Mouse (Mus musculus): Measurements from ENCODE around the gene Sec62. TPM values are rescaled to one million over a fixed set of nuclear protein-coding genes. Genes with fewer than 3 reads are reported as not detected.
"Not testable (repeated sequence)": the region's sequence is repeated elsewhere in the genome, so short reads cannot be mapped to it uniquely, and the experiment has no call there.

The Sec62 gene
- polyA plus RNA-seq, 1 experiment = 12.9 TPM

DNA sequence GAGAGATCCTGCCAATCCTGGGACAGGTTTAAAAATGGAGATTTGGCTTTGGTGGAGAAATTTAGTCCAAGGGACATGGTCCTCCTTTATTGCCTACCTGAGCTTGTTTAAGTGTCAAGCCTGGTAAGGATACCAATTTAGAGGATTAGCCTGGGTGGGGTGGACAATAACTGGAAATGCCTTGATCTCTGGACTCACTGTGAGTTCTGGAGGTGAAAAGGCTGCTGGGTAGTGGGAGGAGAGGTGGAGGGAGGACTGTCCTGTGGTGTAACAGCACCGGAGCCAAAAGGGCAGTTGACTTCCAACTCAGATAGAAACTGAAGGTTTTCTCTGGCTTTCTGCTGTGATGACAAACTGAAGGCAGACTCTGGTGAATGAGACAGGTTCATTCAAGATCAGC, 54.7 kb downstream of the Sec62 start:
- TF ChIP-seq CTCF (IDR thresholded peaks at IDR 0.05; ENCODE audit: borderline replicate concordance, control insufficient read depth, extremely low read depth, insufficient read depth, low read length, poor library complexity) (no peak), POLR2A (IDR thresholded peaks at IDR 0.05; ENCODE audit: control insufficient read depth, extremely low read depth, insufficient read depth, low read length, poor library complexity) (no peak)
- Histone ChIP-seq H3K27me3 (ENCODE audit: control insufficient read depth, insufficient read depth, low read length) (no peaks in the 10 kb centered on the region), H3K4me1 (replicated peaks; ENCODE audit: control insufficient read depth, insufficient read depth, low read length) (no peaks in the 10 kb centered on the region), H3K36me3 (ENCODE audit: control insufficient read depth, insufficient read depth, low read length) (no peaks in the 10 kb centered on the region), H3K27ac (ENCODE audit: control insufficient read depth, insufficient read depth, low read length) (no peak overlapping the region), H3K4me3 (ENCODE audit: control insufficient read depth, insufficient read depth, low read length) (no peak overlapping the region)
- 86% methylated on average over 1 of the region's 1 CpGs for WGBS
- DNase-seq = no peak

DNA sequence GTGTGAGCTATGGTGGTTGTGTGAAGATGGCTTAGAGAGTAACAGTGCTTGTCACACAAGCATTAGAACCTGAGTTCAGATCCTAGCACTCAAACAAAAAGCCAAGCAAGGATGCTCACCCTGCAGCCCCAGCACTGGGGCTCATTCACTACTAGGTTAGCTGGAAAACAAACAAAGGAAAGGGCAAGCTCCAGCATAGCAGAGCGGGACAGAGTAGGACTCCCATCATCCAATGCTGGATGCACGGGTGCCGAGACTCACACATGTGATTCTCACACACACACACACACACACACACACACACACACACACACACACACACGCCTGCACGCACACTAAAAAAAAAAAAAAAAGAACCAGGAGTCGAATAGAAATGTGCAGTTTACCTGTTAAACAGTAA, 58.7 kb downstream of the Sec62 start:
- Histone ChIP-seq H3K36me3 (ENCODE audit: control insufficient read depth, insufficient read depth, low read length) (no peaks in the 10 kb centered on the region), H3K27ac (ENCODE audit: control insufficient read depth, insufficient read depth, low read length) (no peak overlapping the region), H3K4me1 (replicated peaks; ENCODE audit: control insufficient read depth, insufficient read depth, low read length) (peaks cover 3% of the 10 kb centered on the region; the same call in 1 of the 2 replicates), H3K4me3 (ENCODE audit: control insufficient read depth, insufficient read depth, low read length) (no peak overlapping the region), H3K27me3 (ENCODE audit: control insufficient read depth, insufficient read depth, low read length) (no peaks in the 10 kb centered on the region)
- 85% methylated on average over 6 of the region's 6 CpGs for WGBS
- DNase-seq = no peak
- no peak for TF ChIP-seq CTCF (IDR thresholded peaks at IDR 0.05; ENCODE audit: borderline replicate concordance, control insufficient read depth, extremely low read depth, insufficient read depth, low read length, poor library complexity)
- no peak for TF ChIP-seq POLR2A (IDR thresholded peaks at IDR 0.05; ENCODE audit: control insufficient read depth, extremely low read depth, insufficient read depth, low read length, poor library complexity)

DNA sequence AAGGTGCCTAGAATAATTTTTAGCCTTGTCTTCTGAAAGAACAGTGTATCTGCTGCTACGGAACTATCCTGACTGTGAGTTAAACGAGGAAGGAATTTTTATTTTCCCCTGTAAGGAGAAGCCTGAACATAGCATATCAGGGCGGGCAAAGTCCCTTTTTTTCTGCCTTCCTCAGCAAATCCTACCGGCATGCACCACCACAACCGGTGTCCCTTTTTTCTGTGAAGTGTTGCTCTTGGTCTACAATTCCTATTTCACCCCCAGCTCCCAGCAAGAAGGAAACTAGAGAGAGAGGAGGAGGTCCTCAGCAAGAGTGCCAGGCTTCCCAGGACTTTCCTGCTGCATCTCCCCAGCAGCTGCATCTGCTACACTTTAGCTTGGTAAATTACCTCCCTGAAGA, 60.9 kb downstream of the Sec62 start:
- no peak for DNase-seq
- no peak overlapping the region for H3K4me3 ChIP-seq (ENCODE audit: control insufficient read depth, insufficient read depth, low read length)
- H3K36me3 ChIP-seq (ENCODE audit: control insufficient read depth, insufficient read depth, low read length) = no peaks in the 10 kb centered on the region

DNA sequence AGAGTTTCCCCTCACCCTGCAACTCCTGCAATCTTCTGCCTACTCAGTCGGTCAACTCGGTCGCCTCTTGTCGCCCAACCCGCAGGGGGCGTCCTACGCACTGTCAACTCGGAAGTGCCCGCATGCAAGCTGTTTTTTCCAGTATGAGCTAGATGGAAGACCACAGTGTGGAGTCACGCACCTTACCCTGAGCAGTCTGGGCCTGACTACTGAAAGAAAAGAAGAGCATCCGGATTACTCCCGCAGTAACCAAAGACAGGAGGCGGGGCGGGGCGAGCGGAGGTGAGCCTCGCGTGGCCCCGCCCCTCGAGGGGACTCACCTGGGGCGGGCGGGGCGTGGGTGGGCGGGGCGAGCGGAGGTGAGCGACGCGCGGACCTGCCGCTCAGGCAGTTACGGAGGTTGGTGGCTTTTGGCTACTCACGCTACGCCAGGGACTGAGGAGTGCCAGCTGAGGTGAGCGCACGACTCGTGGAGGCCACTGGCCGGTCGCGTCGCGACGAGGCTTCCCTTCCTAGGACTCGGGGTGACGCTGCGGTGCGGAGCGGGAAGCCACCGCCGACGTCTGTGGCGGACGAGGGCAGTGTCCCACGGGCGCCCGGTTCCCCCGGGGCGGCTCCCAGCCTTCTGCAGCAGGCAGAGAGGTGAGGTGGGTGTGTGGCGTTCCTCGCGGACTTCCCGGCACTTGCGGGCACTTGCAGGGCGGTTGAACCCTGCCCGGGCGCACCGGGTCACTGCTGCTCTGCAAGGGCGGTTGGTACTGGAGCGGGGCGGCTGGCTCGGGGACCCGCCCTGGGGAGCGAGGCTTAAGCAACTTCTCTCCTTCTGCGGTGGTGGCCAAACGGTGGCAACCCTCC, 63.2 kb downstream of the Sec62 start, which contains the start of gene Gpr160:
TSS of gene Gpr160 (plus strand) at position 347 of the 855 bp plus-strand sequence.
- peak; percentile 76 for DNase-seq
- Histone ChIP-seq H3K27ac (ENCODE audit: control insufficient read depth, insufficient read depth, low read length) (no peak within 1 kb of the TSS), H3K4me3 (ENCODE audit: control insufficient read depth, insufficient read depth, low read length) (peak within 1 kb of the TSS; percentile 41), H3K36me3 (ENCODE audit: control insufficient read depth, insufficient read depth, low read length) (no peaks in the 10 kb centered on the region), H3K27me3 (ENCODE audit: control insufficient read depth, insufficient read depth, low read length) (no peaks in the 10 kb centered on the region), H3K4me1 (replicated peaks; ENCODE audit: control insufficient read depth, insufficient read depth, low read length) (peaks cover 3% of the 10 kb centered on the region; the same call in 1 of the 2 replicates)
- 1% methylated on average over 75 of the region's 75 CpGs for WGBS
- TF ChIP-seq CTCF (IDR thresholded peaks at IDR 0.05; ENCODE audit: borderline replicate concordance, control insufficient read depth, extremely low read depth, insufficient read depth, low read length, poor library complexity) (peak; percentile 71; the same call in 1 of the 2 replicates), POLR2A (IDR thresholded peaks at IDR 0.05; ENCODE audit: control insufficient read depth, extremely low read depth, insufficient read depth, low read length, poor library complexity) (no peak)

More for the DNA sequence above, 60.9 kb downstream of the Sec62 start:
- WGBS = 93% methylated on average over 5 of the region's 5 CpGs
- Histone ChIP-seq H3K4me1 (replicated peaks; ENCODE audit: control insufficient read depth, insufficient read depth, low read length) (peaks cover 3% of the 10 kb centered on the region; the same call in 1 of the 2 replicates), H3K27ac (ENCODE audit: control insufficient read depth, insufficient read depth, low read length) (no peak overlapping the region), H3K27me3 (ENCODE audit: control insufficient read depth, insufficient read depth, low read length) (no peaks in the 10 kb centered on the region)
- TF ChIP-seq POLR2A (IDR thresholded peaks at IDR 0.05; ENCODE audit: control insufficient read depth, extremely low read depth, insufficient read depth, low read length, poor library complexity) (no peak), CTCF (IDR thresholded peaks at IDR 0.05; ENCODE audit: borderline replicate concordance, control insufficient read depth, extremely low read depth, insufficient read depth, low read length, poor library complexity) (no peak)

DNA sequence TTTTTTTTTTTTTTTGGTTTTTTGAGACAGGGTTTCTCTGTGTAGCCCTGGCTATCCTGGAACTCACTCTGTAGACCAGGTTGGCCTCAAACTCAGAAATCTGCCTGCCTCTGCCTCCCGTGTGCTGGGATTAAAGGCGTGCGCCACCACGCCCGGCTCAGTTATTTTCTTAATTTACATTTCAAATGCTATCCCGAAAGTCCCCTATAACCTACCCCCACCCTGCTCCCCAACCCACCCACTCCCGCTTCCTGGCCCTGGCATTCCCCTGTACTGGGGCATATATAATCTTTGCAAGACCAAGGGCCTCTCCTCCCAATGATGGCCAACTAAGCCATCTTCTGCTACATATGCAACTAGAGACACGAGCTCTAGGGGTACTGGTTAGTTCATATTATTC, 66.9 kb downstream of the Sec62 start:
- not testable (repeated sequence) for H3K4me3 ChIP-seq (ENCODE audit: control insufficient read depth, insufficient read depth, low read length); H3K27me3 ChIP-seq (ENCODE audit: control insufficient read depth, insufficient read depth, low read length); DNase-seq; H3K27ac ChIP-seq (ENCODE audit: control insufficient read depth, insufficient read depth, low read length); H3K36me3 ChIP-seq (ENCODE audit: control insufficient read depth, insufficient read depth, low read length); H3K4me1 ChIP-seq (replicated peaks; ENCODE audit: control insufficient read depth, insufficient read depth, low read length)
- 96% methylated on average over 8 of the region's 8 CpGs for WGBS

DNA sequence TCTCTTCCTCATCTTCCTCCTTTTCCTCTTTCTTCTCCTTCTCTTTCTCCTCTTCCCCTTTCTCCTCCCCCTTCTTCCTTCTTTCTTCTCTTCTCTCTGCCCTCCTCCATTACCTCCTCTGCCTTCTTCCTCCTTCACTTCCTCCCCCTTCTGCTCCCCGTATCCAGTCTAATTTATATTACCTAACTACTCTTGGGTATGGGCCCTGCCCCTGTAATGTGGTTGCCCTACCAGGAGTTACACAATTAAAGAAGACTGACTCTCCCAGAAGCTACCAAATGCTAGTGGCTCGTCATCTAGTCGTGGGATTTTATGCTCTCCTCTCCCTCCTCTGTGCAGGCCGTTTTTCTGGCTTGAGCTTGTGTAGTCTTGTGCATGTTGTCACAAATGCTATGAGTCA, 68.0 kb downstream of the Sec62 start:
- no peak overlapping the region for H3K4me3 ChIP-seq (ENCODE audit: control insufficient read depth, insufficient read depth, low read length)
- no peak overlapping the region for H3K27ac ChIP-seq (ENCODE audit: control insufficient read depth, insufficient read depth, low read length)
- H3K4me1 ChIP-seq (replicated peaks; ENCODE audit: control insufficient read depth, insufficient read depth, low read length) = no peaks in the 10 kb centered on the region; the same call in 1 of the 2 replicates
- TF ChIP-seq POLR2A (IDR thresholded peaks at IDR 0.05; ENCODE audit: control insufficient read depth, extremely low read depth, insufficient read depth, low read length, poor library complexity) (no peak), CTCF (IDR thresholded peaks at IDR 0.05; ENCODE audit: borderline replicate concordance, control insufficient read depth, extremely low read depth, insufficient read depth, low read length, poor library complexity) (no peak)
- H3K27me3 ChIP-seq (ENCODE audit: control insufficient read depth, insufficient read depth, low read length) = no peaks in the 10 kb centered on the region
- DNase-seq = no peak
- no peaks in the 10 kb centered on the region for H3K36me3 ChIP-seq (ENCODE audit: control insufficient read depth, insufficient read depth, low read length)
- WGBS = 85% methylated on average over 4 of the region's 4 CpGs
